In the genomic region with DNA sequence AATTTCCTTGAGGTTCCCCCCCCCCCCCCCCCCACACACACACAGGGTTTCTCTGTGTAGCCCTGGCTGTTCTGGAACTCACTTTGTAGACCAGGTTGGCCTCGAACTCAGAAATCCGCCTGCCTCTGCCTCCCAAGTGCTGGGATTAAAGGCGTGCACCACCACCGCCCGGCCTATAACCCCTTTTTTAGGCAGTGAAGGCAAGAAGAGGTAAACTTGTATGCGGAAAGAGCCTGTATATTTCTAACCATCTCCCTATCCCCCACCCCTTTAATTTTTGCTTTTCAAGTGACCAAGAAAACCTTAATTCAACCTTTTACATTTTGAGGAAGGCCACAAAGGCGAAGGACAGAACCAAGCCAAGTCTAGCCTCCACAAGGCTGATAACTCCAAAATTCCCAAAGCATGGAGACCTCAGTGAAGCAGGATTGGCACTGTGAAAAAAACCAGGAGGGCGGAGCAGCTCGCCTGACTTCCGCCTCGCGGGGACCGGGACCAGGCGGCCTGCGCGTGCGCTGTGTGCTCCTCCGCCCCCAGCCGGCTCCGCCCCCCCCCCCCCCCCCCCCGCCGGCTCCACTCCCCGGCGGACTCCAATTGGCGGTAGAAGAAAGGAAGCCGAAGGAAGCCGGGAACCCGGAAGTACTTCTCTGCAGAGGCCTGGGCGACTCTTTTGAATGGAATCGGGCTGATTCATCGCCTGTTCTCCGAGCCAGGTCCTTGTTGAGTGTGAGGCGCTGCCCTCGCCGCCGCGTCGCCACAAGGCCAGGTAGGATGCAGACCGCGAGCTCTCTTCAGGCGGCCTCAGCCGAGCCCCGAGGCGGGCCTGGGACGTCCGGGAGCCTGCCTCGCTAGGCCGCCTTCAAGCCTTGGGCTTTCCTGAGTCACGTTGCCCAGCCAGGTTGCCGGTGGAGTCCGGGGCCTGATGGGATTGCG, we compare ENCODE assay signal across 7 mouse cellular contexts. TPM values are rescaled to one million over a fixed set of nuclear protein-coding genes. Genes with fewer than 3 reads are reported as not detected.
A peak's percentile ranks its signal among the peaks of the same experiment; 100 is the strongest.
DNase-seq lines count a peak whose midpoint lies in the region; ATAC-seq and TF ChIP-seq lines count a peak whose summit lies in the region.

Psmd14 (plus strand) TSS at position 587 of the 933 bp plus-strand sequence.

- peak within 1 kb of the TSS; percentile 78 for H3K4me2 ChIP-seq in intestine, postnatal 0 days (replicated peaks; ENCODE audit: low read depth)
- peak within 1 kb of the TSS; percentile 69 for H3K4me2 ChIP-seq in midbrain, embryonic 12.5 days (replicated peaks)

- 5% methylated on average over 46 of the region's 52 CpGs for WGBS in intestine, postnatal 0 days
- 6% methylated on average over 45 of the region's 52 CpGs for WGBS in midbrain, embryonic 12.5 days
- WGBS in small intestine, adult 2 months, result 5% methylated on average over 48 of the region's 52 CpGs

- peak within 1 kb of the TSS; percentile 91 for H3K27ac ChIP-seq in intestine, postnatal 0 days (ENCODE audit: low read depth, low read length)
- H3K27ac ChIP-seq in midbrain, embryonic 12.5 days (replicated peaks), result peak within 1 kb of the TSS; percentile 86
- H3K27ac ChIP-seq in small intestine, adult 2 months (ENCODE audit: insufficient read depth, low read depth, low read length), result peak within 1 kb of the TSS; percentile 76

- H3K9me3 ChIP-seq in intestine, postnatal 0 days (ENCODE audit: control insufficient read depth), result no peaks in the 10 kb centered on the region
- H3K9me3 ChIP-seq in midbrain, embryonic 12.5 days, result no peaks in the 10 kb centered on the region

- TF ChIP-seq POLR2A in small intestine, adult 2 months (IDR thresholded peaks at IDR 0.05; ENCODE audit: low read depth, low read length), result peak; percentile 30; the same call in 1 of the 2 replicates

- peak within 1 kb of the TSS; percentile 94 for H3K9ac ChIP-seq in intestine, postnatal 0 days (ENCODE audit: low read depth, low read length)
- peak within 1 kb of the TSS; percentile 90 for H3K9ac ChIP-seq in midbrain, embryonic 12.5 days (replicated peaks)

- ATAC-seq in intestine, postnatal 0 days, result peak; percentile 97
- peak; percentile 97 for ATAC-seq in midbrain, embryonic 12.5 days (ENCODE audit: low FRiP score, low read depth)

- H3K27me3 ChIP-seq in intestine, postnatal 0 days (replicated peaks; ENCODE audit: control insufficient read depth, insufficient read depth, low read length), result no peaks in the 10 kb centered on the region
- H3K27me3 ChIP-seq in midbrain, embryonic 12.5 days, result no peaks in the 10 kb centered on the region
- no peaks in the 10 kb centered on the region for H3K27me3 ChIP-seq in small intestine, adult 2 months (ENCODE audit: control insufficient read depth, insufficient read depth, low read length)

- peak within 1 kb of the TSS; percentile 95 for H3K4me3 ChIP-seq in intestine, postnatal 0 days (ENCODE audit: low read depth, low read length)
- H3K4me3 ChIP-seq in midbrain, embryonic 12.5 days, result peak within 1 kb of the TSS; percentile 87
- peak within 1 kb of the TSS; percentile 94 for H3K4me3 ChIP-seq in small intestine, adult 2 months (ENCODE audit: low read depth, low read length)

- no peak for TF ChIP-seq CTCF in intestine, postnatal 0 days (IDR thresholded peaks at IDR 0.05; ENCODE audit: low read depth)
- no peak for TF ChIP-seq CTCF in small intestine, adult 2 months (IDR thresholded peaks at IDR 0.05; ENCODE audit: extremely low read depth, insufficient read length, insufficient replicate concordance, low read depth, low read length)

- intact Hi-C loops in left cerebral cortex, postnatal 4 days (cut with DNase I), result no loop called here

- no peaks in the 10 kb centered on the region for H3K36me3 ChIP-seq in intestine, postnatal 0 days (ENCODE audit: control insufficient read depth, insufficient read depth)
- no peaks in the 10 kb centered on the region; the same call in 1 of the 2 replicates for H3K36me3 ChIP-seq in midbrain, embryonic 12.5 days
- H3K36me3 ChIP-seq in small intestine, adult 2 months (ENCODE audit: control insufficient read depth, insufficient read depth, low read length), result no peaks in the 10 kb centered on the region

- DNase-seq in adrenal gland, adult 8-10 months, result peak; percentile 90
- DNase-seq in embryo, embryonic 9.5 days (ENCODE audit: extremely low spot score), result peak; percentile 96
- DNase-seq in gonadal fat pad, adult 2 months (ENCODE audit: low read depth), result peak; percentile 38
- peak; percentile 92 for DNase-seq in left cerebral cortex, postnatal 4 days

- 0 out of 2 replicates have a peak, but pooled peaks cover 2% of the 10 kb centered on the region for H3K4me1 ChIP-seq in intestine, postnatal 0 days (replicated peaks; ENCODE audit: control insufficient read depth, insufficient read depth, low read length)
- H3K4me1 ChIP-seq in midbrain, embryonic 12.5 days, result peaks cover 11% of the 10 kb centered on the region
- peaks cover 5% of the 10 kb centered on the region; the same call in 1 of the 2 replicates for H3K4me1 ChIP-seq in small intestine, adult 2 months (ENCODE audit: control insufficient read depth, insufficient read depth, insufficient read length, low read length)

RNA-seq across cellular contexts. Expression of gene Psmd14, which starts in this region (rescaled TPM):
- total RNA-seq in adrenal gland, adult 8-10 months (2022), result 100 to 1,000 TPM in 3 of 4 experiments, 10 to 100 TPM in 1; 98.3 to 104 (median 101) TPM
- 25.5 and 28.7 TPM in 2 replicates for polyA plus RNA-seq in gonadal fat pad, adult 2 months (2012; rRNA removed)
- 115 and 120 TPM in 2 replicates for polyA plus RNA-seq in intestine, postnatal 0 days (2015; fragmentation: Nextera tagmentation; extraction: Ambion mirVana)
- total RNA-seq in left cerebral cortex, postnatal 4 days (2021), result 100 to 1,000 TPM; 136 to 146 TPM
- 228 and 232 TPM in 2 replicates for polyA plus RNA-seq in midbrain, embryonic 12.5 days (2016; fragmentation: Nextera tagmentation; extraction: Ambion mirVana)
- 3.8 and 5.4 TPM in 2 replicates for polyA plus RNA-seq in small intestine, adult 2 months (2012; rRNA removed)

Comparison
In these comparisons a context has a peak if more than half of its experiments do, and no peak if none do; other contexts are left out.
1. Peak in every context shown above with its lines: DNase-seq, ATAC-seq, H3K4me3 ChIP-seq and H3K27ac ChIP-seq.
2. DNase-seq: peak in every context shown above with its lines; median percentile 96 in embryo, embryonic 9.5 days; 92 in left cerebral cortex, postnatal 4 days; 90 in adrenal gland, adult 8-10 months; 38 in gonadal fat pad, adult 2 months.